Mouse (Mus musculus) ES-Bruce4 (cell line): Measurements from ENCODE around the gene Cdkn3. TPM values are rescaled to one million over a fixed set of nuclear protein-coding genes. Genes with fewer than 3 reads are reported as not detected.
A peak's percentile ranks its signal among the peaks of the same experiment; 100 is the strongest.

Experiments used
- H3K27ac ChIP-seq: 2 replicates; pipeline ENCODE4 v1.5.1; 2012; ENCODE audit warnings: low read length, inconsistent platforms; ENCODE audit not compliant: insufficient read depth
- H3K27me3 ChIP-seq: 2 replicates; pipeline ENCODE4 v1.6.1; 2012; ENCODE audit warnings: mild to moderate bottlenecking, low read length, inconsistent platforms; ENCODE audit not compliant: control insufficient read depth, poor library complexity, insufficient read depth, severe bottlenecking
- H3K36me3 ChIP-seq: 2 replicates; pipeline ENCODE4 v1.6.1; 2012; ENCODE audit warnings: inconsistent platforms, mild to moderate bottlenecking, low read length, moderate library complexity; ENCODE audit not compliant: control insufficient read depth, poor library complexity, insufficient read depth, severe bottlenecking
- H3K4me1 ChIP-seq: one replicate; pipeline ENCODE4 v1.8.1; 2011; ENCODE audit warnings: low read length; ENCODE audit not compliant: control insufficient read depth, insufficient read depth
- H3K4me3 ChIP-seq: 2 replicates; pipeline ENCODE4 v1.5.1; 2011; ENCODE audit warnings: low read depth, mild to moderate bottlenecking, low read length
- H3K9ac ChIP-seq: 2 replicates; pipeline ENCODE4 v1.6.1; 2012; ENCODE audit warnings: low read depth, mild to moderate bottlenecking, inconsistent platforms; ENCODE audit not compliant: poor library complexity, severe bottlenecking
- H3K9me3 ChIP-seq: replicated peaks from 2 replicates; pipeline ENCODE4 v1.6.1; 2012; ENCODE audit warnings: mild to moderate bottlenecking, low read length, inconsistent platforms; ENCODE audit not compliant: control insufficient read depth, poor library complexity, insufficient read depth, severe bottlenecking
- CTCF ChIP-seq: IDR thresholded peaks from one replicate; pipeline ENCODE4 v1.8.1; 2011; ENCODE audit warnings: low read depth, low read length
- EP300 ChIP-seq: IDR thresholded peaks from 2 replicates; pipeline ENCODE4 v1.6.1; 2011; ENCODE audit warnings: low read depth, low read length; ENCODE audit not compliant: insufficient read depth
- POLR2A ChIP-seq: IDR thresholded peaks from one replicate; pipeline ENCODE4 v1.8.1; 2011; ENCODE audit warnings: low read length; ENCODE audit not compliant: insufficient read depth
- polyA plus RNA-seq: library from polyadenylated mRNA; stranded (reverse); fragments of >200 nt; gene quantifications from 2 replicates; pipeline ENCODE4 v1.2.4, GENCODE M21; 2011; ENCODE audit warnings: low read depth; ENCODE audit not compliant: missing spikeins, insufficient read depth, insufficient read length

Gene Cdkn3
- polyA plus RNA-seq, 1 experiment, result 31.8 TPM

- Histone ChIP-seq H3K9me3 (no peaks in the 10 kb centered on the region), H3K9ac (peak overlapping the region; percentile 98), H3K4me3 (peak overlapping the region; percentile 95), H3K4me1 (peaks cover 2% of the 10 kb centered on the region), H3K36me3 (peaks cover 5% of the 10 kb centered on the region; the same call in 1 of the 2 replicates), H3K27ac (peak overlapping the region; percentile 15; the same call in 1 of the 2 replicates), H3K27me3 (no peaks in the 10 kb centered on the region)
- TF ChIP-seq EP300 (no peak), POLR2A (no peak), CTCF (no peak)
Observed at GRCm38 (mm10) chr14:46787454-46787786, 27.1 kb downstream of the Cdkn3 start.

GRCm38 (mm10) chr14:46787787-46788504, 27.6 kb downstream of the Cdkn3 start, which contains the start of gene Cnih1:
Cnih1 (minus strand) TSS chr14:46788411.
- Histone ChIP-seq H3K36me3 (peaks cover 5% of the 10 kb centered on the region; the same call in 1 of the 2 replicates), H3K27ac (peak within 1 kb of the TSS; percentile 46)
- TF ChIP-seq CTCF (peak; percentile 62), POLR2A (no peak)

GRCm38 (mm10) chr14:46788505-46788901, 28.2 kb downstream of the Cdkn3 start:
- Histone ChIP-seq H3K9me3 (no peaks in the 10 kb centered on the region), H3K36me3 (peaks cover 5% of the 10 kb centered on the region; the same call in 1 of the 2 replicates), H3K4me3 (no peak overlapping the region), H3K27me3 (no peaks in the 10 kb centered on the region), H3K4me1 (peaks cover 2% of the 10 kb centered on the region), H3K9ac (peak overlapping the region; percentile 60; the same call in 1 of the 2 replicates), H3K27ac (no peak overlapping the region)
- TF ChIP-seq CTCF (no peak), EP300 (no peak)

More at GRCm38 (mm10) chr14:46787787-46788504, 27.6 kb downstream of the Cdkn3 start, which contains the start of gene Cnih1:
- H3K4me3 ChIP-seq, result peak within 1 kb of the TSS; percentile 95
- peak within 1 kb of the TSS; percentile 98 for H3K9ac ChIP-seq
- H3K27me3 ChIP-seq, result no peaks in the 10 kb centered on the region
- H3K4me1 ChIP-seq, result peaks cover 2% of the 10 kb centered on the region
- no peaks in the 10 kb centered on the region for H3K9me3 ChIP-seq

GRCm38 (mm10) chr14:46790303-46790702, 30.0 kb downstream of the Cdkn3 start:
- Histone ChIP-seq H3K4me1 (peaks cover 2% of the 10 kb centered on the region), H3K36me3 (no peaks in the 10 kb centered on the region), H3K4me3 (no peak overlapping the region), H3K27ac (no peak overlapping the region), H3K9me3 (no peaks in the 10 kb centered on the region), H3K27me3 (no peaks in the 10 kb centered on the region), H3K9ac (no peak overlapping the region)
- TF ChIP-seq CTCF (no peak), EP300 (no peak), POLR2A (no peak)

GRCm38 (mm10) chr14:46790723-46791122, 30.4 kb downstream of the Cdkn3 start:
- H3K9ac ChIP-seq, result no peak overlapping the region
- H3K4me1 ChIP-seq, result peaks cover 2% of the 10 kb centered on the region
- H3K27ac ChIP-seq, result no peak overlapping the region
- no peaks in the 10 kb centered on the region for H3K36me3 ChIP-seq
- H3K27me3 ChIP-seq, result no peaks in the 10 kb centered on the region
- TF ChIP-seq EP300 (no peak), POLR2A (no peak), CTCF (no peak)
- H3K9me3 ChIP-seq, result no peaks in the 10 kb centered on the region
- H3K4me3 ChIP-seq, result no peak overlapping the region

- no peaks in the 10 kb centered on the region for H3K4me1 ChIP-seq
- no peak for TF ChIP-seq POLR2A
- TF ChIP-seq CTCF, result no peak
- TF ChIP-seq EP300, result no peak
- no peak overlapping the region for H3K4me3 ChIP-seq
- no peak overlapping the region for H3K27ac ChIP-seq
- no peaks in the 10 kb centered on the region for H3K36me3 ChIP-seq
- H3K9me3 ChIP-seq, result no peaks in the 10 kb centered on the region
- H3K27me3 ChIP-seq, result no peaks in the 10 kb centered on the region
- no peak overlapping the region for H3K9ac ChIP-seq
Observed at GRCm38 (mm10) chr14:46794157-46794556, 33.8 kb downstream of the Cdkn3 start.
